Mouse (Mus musculus): Measurements from ENCODE around the gene Tesk2.

Tesk2 gene

DNA sequence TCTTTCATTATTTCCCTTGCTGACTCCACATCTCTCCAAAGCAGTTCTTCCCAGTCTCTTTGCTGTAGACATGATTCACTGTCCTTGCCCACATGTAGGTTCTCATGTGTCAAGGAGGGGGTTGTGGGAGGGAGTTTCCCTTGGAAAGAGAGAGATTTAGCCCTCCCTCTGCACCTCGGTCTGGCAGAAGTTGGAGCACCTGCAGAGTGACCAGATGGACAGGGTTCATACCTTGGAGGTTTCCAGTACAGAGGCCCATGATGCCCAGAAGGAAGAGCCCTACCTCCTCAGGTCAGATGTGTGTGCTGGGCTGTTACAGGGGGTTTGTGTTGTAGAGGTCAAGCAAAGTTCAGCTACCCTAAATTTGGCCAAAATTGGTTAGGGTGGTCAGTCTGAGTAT lies 8.2 kb upstream of the Tesk2 start:
- DNase-seq (ENCODE audit: low read depth, low spot score), result no peak

DNA sequence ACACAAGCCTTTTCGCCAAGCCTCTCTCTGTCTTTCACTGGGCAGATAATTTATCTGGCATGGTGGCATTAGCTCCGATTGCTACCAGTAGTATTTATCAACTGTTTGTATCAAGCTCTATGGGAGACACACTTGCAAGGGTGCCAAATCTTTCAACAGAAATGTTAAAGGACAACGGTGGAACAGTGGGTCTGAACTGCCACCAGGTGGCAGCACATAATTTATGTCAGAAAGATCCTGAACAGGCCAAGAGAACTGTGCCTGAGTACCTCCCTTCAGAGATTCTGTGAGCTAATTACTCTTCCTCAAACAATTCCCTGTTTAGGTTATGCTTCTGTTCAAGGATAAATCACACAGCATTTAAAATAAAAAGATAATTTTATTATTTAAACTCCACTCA lies 1.4 kb upstream of the Tesk2 start:
- peak; percentile 85 for DNase-seq (ENCODE audit: low read depth, low spot score)

DNA sequence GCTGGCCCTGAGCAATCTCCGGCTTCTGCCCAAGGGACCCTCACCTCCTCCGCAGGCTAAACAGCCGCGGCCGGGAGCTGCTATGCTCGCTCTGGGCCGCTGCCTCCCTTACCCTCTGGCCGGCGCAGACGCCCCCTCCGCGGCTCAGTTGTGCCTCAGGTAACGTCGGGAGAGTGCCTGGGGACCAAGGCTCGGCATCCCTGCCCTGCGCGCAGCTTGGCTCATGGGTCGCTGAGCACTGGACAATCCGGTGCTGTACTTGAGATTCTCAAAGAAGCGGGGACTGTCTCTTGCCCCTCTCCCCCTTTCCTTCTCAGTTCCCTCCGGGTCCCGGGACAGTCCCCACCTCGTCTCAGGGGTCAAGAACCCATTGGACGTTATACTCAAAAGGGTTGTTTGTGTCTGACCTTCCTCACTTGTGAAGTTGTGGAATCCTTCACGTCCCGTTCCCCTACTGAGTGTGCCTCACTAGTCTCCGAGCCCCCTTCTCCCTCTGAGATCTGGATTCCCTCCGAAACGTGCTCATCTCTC lies 415 bp downstream of the Tesk2 start:
- DNase-seq (ENCODE audit: low read depth, low spot score), result no peak

DNA sequence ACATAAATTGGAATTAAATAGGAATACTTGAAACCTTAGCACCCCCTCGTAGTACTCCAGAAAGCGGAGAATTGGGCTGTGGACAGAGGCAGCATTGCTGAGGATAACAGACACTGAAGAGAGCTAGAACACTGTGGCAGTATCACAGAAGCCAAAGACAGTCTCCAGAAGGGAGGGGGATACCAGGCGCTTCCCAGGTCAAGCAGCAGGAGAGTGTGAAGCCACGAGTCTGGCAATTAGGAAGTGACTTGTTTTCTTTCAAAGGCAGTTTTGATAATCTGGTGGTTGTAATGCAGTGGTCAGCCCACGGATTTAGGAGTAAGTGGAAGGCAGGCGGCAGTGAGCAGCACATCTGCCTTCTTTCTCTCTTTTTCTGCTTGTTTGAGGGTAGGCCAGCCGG lies 1.5 kb downstream of the Tesk2 start:
- DNase-seq (ENCODE audit: low read depth, low spot score), result no peak

DNA sequence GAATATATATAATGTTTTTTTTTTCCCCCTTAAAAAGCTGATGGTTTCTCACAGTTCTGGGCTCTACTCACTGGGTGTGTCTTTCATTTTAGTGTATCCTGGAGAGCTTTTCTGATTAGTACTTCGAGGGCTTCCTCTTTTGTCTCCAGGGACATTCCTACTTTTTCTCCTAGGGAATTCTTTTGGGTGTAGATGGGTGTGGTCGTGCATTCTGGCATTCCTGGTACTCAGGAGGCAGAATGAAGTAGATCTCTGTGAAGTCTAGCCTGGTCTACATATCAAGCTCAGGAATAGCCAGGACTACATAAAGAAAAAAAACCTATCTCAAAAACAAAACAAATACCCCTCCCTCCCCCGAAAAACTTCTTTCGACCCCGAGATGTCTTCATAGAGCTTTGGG lies 4.7 kb downstream of the Tesk2 start:
- DNase-seq (ENCODE audit: low read depth, low spot score), result no peak

DNA sequence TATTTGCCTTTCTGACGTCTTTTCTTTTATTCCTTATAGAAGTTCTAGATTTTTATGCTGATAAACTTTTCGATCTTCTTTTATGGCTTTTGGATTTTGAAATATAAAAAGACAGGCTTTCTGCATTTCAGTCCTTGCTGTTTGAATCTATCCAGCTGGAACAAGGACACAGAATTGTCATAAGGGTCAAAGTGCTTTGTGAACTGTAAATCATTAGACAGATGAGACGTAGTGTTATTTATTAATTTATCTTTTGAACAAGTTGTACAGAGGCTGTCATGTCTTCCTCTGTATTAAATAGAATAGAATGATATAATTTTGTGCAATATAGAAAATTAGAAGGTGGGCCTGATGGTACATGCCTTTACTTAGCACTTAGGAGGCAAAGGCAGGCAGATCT lies 6.7 kb downstream of the Tesk2 start:
- DNase-seq (ENCODE audit: low read depth, low spot score), result no peak

DNA sequence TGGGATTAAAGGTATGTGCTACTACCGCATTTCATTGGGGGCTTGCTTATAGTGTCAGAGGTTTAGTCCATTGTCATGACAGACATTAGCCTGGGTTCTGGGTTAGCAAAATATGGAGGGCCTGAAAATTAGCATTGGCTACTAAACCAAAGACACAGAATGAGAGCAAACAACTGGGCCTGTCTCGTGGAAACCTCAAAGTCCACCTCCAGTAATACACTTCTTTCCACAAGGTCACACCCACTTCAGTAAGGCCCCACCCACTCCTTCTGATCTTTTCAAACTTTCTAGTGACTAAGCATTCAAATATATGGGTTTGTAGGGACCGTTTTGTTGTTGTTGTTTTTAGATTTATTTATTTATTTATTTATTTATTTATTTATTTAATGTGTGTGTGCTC lies 8.8 kb downstream of the Tesk2 start:
- DNase-seq (ENCODE audit: low read depth, low spot score), result no peak

DNA sequence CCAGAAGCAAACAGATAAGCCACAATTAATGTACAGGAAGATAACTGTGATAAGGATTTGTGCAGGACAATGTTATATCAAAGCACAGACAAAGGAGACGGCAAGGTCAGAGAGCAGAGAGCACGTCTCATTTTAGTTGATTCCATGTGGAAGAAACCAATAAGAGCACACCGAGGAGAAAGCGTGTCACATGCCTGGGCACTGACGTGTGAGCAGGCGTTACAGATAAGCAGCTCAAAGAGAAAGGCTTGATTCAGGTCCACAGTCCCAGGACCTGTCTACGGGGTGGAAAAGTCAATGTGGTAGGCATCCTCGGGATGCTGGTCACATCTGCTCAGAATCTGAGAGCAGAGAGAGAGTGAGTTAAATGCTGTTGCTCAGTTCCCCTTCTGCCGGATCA lies 10.3 kb downstream of the Tesk2 start:
- no peak for DNase-seq (ENCODE audit: low read depth, low spot score)

DNA sequence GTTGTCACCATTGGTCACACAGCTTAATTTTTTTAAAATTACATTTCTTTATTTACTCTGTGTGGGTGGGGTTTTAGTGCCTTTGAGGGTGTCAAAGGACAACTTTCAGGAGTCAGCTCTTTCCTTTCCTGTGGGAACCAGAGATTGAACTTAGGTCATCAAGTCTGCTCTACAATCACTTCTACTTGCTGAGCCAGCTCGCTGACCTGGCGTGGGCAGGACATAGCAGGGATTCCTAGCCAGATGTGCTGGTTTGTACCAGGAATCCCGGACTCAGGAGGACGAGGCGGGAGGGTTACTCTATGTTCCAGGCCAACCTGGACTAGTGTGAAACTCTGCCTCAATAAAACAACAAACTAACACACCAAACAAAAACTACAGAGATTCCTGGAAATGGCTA lies 11.6 kb downstream of the Tesk2 start:
- DNase-seq (ENCODE audit: low read depth, low spot score), result no peak

DNA sequence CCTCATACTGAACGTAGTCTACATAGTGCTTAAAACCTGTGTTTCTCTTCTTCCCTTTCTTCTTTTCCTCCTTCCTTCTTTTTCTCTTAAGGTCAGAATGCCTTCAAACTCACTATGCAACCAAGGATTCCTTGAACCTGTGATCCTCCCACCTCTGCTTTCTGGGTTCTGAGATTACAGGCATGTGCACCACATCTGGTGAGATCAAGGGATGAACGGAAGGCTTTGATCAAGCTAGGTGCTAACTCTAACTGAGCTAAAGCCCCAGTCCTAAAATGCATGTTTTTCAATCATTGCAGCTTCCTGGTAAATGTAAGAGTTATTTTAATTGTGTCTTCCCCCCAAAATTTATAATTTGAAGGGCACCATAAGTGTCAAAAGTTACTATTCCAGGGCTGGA lies 14.2 kb downstream of the Tesk2 start:
- DNase-seq (ENCODE audit: low read depth, low spot score), result no peak

DNA sequence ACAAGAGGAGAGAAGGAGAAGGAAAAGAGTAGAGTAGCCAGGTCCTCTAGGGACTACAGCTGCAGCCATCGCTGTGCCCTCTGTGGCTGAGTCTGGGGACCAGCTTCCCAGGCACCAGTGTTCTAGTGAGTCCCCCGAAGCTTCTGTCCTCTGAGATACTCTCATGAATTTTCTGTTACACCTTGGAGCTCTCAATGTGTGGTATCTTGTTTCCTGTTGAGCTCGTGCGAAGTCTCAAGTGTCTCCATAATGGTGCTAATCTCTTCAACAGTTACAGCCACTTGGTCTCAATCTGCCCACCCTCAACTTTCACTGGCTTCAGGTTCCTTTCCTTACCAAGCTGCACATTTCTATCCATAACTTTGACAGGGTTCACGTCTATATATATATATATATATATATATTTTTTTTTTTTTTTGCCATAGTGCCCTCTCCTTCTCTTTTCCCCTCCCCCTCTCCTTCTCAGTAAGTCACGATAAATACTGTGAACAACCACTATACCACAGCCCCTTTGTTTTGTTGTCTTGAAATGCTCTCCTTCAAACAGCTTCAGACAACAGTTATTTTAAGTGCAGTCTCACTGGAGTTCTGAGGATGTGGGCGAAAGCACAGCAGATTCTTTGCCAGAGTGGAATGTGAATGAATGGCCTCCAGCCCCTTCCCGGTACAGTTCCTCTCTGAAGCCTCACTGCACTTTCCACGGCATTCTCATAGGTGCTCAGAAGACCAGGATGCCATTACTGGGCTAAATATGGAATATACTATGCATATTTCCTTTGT lies 18.4 kb downstream of the Tesk2 start:
- no peak for DNase-seq (ENCODE audit: low read depth, low spot score)

DNA sequence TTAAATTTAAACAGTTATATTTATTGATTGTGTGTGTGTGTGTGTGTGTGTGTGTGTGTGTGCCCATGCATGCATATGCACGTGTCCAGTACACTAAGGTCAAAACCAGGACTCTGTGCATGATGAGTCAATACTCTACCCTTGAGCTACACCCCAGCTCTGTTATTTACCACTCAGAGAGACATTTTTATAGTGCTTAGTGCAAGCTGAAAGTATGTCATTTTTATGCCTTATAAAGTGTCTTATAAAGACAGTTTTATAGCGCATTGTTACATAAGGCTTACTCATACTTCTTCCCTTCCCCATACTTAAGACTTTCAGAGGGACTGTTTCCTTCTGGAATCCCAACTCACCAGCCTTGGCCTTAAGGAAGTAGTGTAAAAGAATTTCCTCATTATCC lies 29.0 kb downstream of the Tesk2 start:
- no peak for DNase-seq (ENCODE audit: low read depth, low spot score)

DNA sequence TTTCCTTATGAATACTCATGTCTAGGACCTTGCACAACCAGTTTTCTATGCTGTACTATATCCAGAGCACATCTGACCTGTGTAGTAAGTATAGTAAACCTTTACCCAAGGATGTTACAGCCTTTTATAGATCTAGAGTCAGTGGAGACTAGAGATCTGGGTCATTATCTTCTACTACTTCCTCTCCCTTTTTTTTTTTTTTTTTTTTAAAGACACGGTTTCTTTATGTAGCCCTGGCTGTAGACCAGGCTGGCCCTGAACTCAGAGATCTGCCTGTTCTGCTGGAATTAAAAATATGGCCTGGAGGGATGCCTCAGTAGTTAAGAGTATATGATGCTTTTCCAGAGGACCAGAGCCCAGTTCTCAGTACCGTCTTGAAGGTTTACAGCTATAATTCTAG lies 41.2 kb downstream of the Tesk2 start:
- no peak for DNase-seq (ENCODE audit: low read depth, low spot score)

DNA sequence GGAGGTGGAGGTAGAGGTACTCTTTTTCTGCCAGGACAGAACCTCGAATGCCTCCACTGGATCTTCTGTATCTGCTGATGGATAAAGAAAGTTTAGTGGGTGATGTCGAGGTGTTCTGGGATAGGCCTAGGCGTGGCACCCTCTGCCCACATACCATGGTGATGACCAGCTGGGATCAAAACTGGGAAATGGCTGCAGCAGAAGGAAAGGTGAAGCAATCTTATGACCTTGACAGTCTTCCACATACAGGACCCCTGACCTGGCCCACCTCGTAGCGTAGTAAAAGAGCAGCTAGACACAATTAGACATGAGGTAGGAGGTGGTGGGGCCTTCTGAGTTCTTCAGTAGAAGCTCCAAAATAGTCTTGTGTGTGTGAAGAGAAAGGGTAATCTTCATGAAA lies 43.3 kb downstream of the Tesk2 start:
- no peak for DNase-seq (ENCODE audit: low read depth, low spot score)

DNA sequence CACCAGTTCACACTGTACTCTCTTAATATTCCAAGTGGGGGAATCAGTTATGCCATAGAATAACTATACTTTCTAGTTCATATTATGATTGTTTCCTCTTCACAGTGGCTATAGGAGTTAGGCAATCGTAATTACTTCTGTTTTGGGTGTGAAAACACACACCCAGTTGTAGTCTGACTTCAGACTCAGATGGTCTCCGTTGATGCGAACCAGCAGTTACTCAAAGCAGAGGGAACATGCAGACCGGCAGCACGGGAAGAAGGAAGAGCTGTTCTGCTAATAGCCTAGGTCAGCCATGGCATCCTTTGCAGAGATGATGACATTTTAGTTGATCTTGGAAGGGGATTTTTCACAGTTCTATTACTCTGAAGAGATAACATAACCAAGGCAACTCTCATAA lies 47.8 kb downstream of the Tesk2 start:
- DNase-seq (ENCODE audit: low read depth, low spot score), result no peak

DNA sequence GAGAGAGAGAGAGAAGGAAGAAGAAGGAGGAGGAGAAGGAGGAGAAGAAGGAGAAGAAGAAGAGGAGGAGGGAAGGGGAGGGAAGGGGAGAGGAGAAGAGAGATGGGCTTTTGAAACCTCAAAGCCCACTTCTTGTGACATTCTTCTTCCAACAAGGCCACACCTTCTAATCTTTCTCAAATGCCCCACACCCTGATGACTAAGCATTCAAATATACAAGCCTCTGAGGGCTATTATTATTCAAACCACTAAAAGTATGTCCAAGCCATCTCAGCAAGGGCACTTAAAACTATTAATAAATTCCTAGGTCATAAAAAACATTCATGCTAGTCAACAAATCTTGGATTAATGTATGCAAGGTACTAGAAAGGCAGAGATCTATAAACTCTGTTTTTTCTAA lies 48.3 kb downstream of the Tesk2 start:
- DNase-seq (ENCODE audit: low read depth, low spot score), result no peak

DNA sequence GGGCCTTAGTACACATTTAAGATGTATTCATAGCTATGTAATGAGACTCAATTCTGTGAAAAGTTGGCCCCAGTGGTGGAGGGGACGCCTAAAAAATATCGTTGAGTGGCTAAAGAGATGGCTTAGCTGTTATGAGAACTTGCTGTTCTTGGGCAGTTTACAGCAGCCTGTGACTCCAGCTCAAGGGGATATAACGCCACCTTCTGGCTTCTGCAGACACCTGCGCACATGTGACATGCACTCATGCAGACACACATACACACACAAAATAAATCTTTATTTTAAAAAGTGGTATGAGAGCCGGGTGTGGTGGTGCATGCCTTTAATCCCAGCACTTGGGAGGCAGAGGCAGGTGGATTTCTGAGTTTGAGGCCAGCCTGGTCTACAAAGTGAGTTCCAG lies 55.6 kb downstream of the Tesk2 start:
- DNase-seq (ENCODE audit: low read depth, low spot score), result no peak

DNA sequence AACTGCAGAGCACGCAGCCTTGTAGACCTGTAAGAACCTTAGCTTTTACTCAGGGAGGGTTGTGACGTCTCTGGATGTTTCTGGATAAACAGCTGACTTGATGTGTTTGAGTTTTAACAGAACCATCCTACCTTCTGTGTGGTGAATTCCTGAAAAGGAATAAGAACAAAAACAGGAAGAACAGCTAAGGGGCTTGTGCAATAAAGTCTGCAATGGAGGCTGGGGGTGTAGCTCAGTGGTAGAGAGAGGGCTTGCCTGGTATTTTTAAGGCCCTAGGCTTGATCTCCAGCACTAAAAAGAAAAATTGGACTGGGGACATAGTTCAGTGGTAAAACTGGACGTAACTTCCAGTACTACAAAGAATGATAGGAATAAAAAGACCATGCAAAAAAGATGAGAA lies 56.3 kb downstream of the Tesk2 start:
- DNase-seq (ENCODE audit: low read depth, low spot score), result no peak

DNA sequence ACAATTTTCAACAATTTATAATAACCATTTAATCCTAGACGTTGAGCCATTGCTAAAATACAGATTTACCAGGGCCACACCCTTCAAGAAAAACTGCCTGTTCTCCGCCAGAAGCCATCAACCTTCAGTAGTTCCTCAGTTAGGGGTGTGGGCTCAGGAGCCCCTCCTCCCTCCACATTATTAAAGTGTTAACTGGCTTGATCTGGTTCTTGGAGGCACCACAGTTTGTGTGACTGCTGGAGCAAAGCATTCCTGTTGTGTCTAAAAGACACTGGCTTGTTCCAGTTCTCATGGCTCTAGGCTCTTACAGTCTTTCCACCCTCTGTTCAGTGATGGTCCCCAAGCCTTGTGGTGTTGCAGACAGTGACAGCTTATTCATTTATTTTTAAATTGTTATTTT lies 59.8 kb downstream of the Tesk2 start:
- no peak for DNase-seq (ENCODE audit: low read depth, low spot score)

DNA sequence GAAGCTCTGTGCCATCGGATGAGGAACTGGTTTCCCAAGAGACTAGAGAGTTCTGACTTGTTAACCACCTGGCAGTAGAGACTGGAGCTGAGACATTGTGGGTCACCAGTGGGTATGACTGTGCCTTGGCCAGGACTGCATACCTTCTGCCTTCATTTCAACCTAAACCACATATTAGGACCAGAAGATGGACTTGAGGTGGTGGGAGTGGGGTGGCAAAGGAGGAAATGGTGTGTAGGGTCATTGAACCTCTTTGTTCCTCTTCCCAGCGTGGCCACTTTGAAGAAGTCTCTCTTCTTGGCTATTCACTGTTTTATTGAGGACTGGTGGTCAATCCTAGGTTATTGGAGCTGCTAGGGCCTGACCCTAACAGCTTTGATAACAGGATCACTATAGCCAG lies 60.6 kb downstream of the Tesk2 start:
- DNase-seq (ENCODE audit: low read depth, low spot score), result no peak

DNA sequence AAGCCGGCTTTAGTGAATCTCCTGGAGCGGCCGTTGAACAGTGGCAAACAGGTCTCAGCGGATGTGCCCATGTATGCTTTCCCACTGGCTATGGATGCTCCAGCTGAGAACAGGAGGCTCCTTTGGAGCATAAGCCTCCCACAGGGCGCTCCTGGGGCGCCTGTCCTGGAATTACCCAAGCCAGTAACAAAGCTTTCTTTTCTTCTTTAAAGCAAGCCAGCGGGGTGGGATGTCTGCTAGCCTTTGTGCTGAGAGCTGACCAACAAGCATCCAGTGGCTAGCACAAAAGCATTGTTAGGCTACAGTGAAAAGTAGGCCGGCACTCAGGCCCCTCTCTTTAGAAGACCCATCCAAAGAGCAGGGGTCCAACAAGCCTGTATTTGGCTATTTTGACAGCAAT lies 61.4 kb downstream of the Tesk2 start:
- no peak for DNase-seq (ENCODE audit: low read depth, low spot score)

DNA sequence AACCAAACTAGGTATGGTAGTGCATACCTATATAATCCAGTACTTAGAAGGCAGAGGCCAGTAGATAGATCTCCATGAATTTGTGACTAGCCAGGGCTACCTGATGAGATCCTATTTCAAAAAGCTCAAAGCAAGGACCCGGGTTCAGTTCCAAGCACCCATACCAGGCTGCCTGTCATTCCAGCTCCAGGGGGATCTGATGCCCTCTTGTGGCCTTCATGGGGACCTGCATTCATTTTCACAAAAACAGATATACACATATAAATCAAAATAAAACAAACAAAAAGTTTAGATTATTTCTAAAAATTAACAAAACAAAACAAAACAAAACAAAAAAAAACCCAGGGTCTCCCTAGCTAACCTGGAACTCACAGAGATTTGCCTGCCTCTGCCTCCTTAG lies 65.8 kb downstream of the Tesk2 start:
- DNase-seq (ENCODE audit: low read depth, low spot score), result no peak

DNA sequence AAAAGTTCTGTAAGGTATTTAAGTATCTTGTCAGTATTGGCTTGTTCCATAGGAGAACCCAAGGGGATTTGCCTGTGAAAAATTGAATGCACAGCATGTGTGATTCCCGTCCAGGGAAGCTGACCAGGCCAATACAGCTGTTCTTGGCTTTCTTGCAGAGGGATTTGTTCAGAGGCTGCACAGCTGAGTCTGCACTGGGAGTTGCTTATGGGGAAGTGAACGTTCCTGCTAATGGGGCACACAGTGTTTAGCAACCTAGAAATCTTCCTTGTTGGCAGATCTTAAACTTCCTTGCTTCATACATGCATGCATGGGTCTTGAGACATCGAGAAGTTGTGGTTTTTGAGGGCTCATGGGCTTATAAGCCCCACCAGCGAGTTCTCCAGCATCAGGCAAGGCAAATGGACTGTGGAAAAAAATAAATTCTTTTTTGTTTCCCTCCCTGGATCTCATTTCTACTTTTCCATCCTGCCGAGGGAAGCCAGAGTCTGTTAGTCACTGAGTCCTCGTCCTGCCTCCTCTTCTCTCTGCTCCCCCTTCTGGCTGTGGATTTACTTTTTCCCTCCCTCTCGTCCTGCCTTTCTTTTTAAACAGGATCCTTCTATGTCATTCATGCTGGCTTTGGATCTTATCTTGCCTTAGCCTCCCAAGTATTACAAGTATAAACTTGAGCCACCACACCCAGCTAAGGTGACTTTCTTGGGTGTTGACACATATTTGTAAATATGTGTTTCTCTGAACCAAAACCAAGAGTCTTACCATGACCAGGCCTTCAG lies 67.4 kb downstream of the Tesk2 start:
- no peak for DNase-seq (ENCODE audit: low read depth, low spot score)

Data from forelimb bud, embryonic 11.5 days (tissue).